Mouse (Mus musculus) forebrain, embryonic 15.5 days (tissue): Measurements from ENCODE around the gene Rab21. TPM values are rescaled to one million over a fixed set of nuclear protein-coding genes. Genes with fewer than 3 reads are reported as not detected.
A peak's percentile ranks its signal among the peaks of the same experiment; 100 is the strongest.

ENCODE experiments used
- ATAC-seq: fragments of 200-750 bp; cut with Nextera tagmentation; replicated peaks from 2 replicates; pipeline ENCODE4 v1.8.0; 2017; ENCODE audit warnings: mild to moderate bottlenecking, moderate TSS enrichment, moderate library complexity
- H3K27ac ChIP-seq: fragments of 300-500 bp; sonication (generic); replicated peaks from 2 replicates; pipeline ENCODE4 v1.5.1; 2015; ENCODE audit warnings: mild to moderate bottlenecking, inconsistent platforms
- H3K27me3 ChIP-seq: fragments of 300-500 bp; sonication (generic); 2 replicates; pipeline ENCODE4 v1.6.1; 2015; ENCODE audit warnings: inconsistent platforms
- H3K36me3 ChIP-seq: fragments of 300-500 bp; sonication (generic); 2 replicates; pipeline ENCODE4 v1.6.1; 2015; ENCODE audit warnings: mild to moderate bottlenecking, inconsistent platforms
- H3K4me1 ChIP-seq: fragments of 300-500 bp; sonication (generic); 2 replicates; pipeline ENCODE4 v1.6.1; 2015; ENCODE audit warnings: inconsistent platforms
- H3K4me2 ChIP-seq: fragments of 300-500 bp; sonication (generic); replicated peaks from 2 replicates; pipeline ENCODE4 v1.6.1; 2015; ENCODE audit warnings: mild to moderate bottlenecking, inconsistent platforms
- H3K4me3 ChIP-seq: fragments of 300-500 bp; sonication (generic); 2 replicates; pipeline ENCODE4 v1.5.1; 2015; ENCODE audit warnings: mild to moderate bottlenecking, inconsistent platforms
- H3K9ac ChIP-seq: fragments of 300-500 bp; sonication (generic); replicated peaks from 2 replicates; pipeline ENCODE4 v1.6.1; 2015; ENCODE audit warnings: mild to moderate bottlenecking, inconsistent platforms
- H3K9me3 ChIP-seq: fragments of 300-500 bp; sonication (generic); 2 replicates; pipeline ENCODE4 v1.6.1; 2016; ENCODE audit warnings: inconsistent platforms
- WGBS: fragments of 180-500 bp; shearing (Covaris S2); methylation state at CpG from one replicate; pipeline ENCODE4 v1.1.7; 2015; ENCODE audit warnings: mixed read lengths; 5-methylcytosine and 5-hydroxymethylcytosine counted together
- polyA plus RNA-seq: library from polyadenylated mRNA; unstranded; fragments of >200 nt; fragmentation: Nextera tagmentation; extraction: Ambion mirVana; gene quantifications from 2 replicates; pipeline ENCODE4 v1.2.1, GENCODE M21; 2015

Rab21 gene
- polyA plus RNA-seq, 1 experiment from 2014 or later: 5.6 TPM

- H3K9me3 ChIP-seq: no peaks in the 10 kb centered on the region
- H3K36me3 ChIP-seq: no peaks in the 10 kb centered on the region
- H3K27me3 ChIP-seq: no peaks in the 10 kb centered on the region
- no peak overlapping the region for H3K4me2 ChIP-seq
- H3K27ac ChIP-seq: no peak overlapping the region
- no peaks in the 10 kb centered on the region for H3K4me1 ChIP-seq
- 79% methylated on average over 5 of the region's 5 CpGs for WGBS
- no peak for ATAC-seq
- H3K9ac ChIP-seq: no peak overlapping the region
- no peak overlapping the region for H3K4me3 ChIP-seq
These were observed 52.4 kb downstream of the Rab21 start for GRCm38 (mm10) chr10:115262926-115263562.

- Histone ChIP-seq H3K9me3 (no peaks in the 10 kb centered on the region), H3K9ac (no peak overlapping the region), H3K4me1 (no peaks in the 10 kb centered on the region), H3K4me3 (no peak overlapping the region), H3K36me3 (no peaks in the 10 kb centered on the region), H3K27ac (no peak overlapping the region), H3K4me2 (no peak overlapping the region), H3K27me3 (no peaks in the 10 kb centered on the region)
- no peak for ATAC-seq
- WGBS: 93% methylated on average over 2 of the region's 2 CpGs
These were observed 53.1 kb downstream of the Rab21 start for GRCm38 (mm10) chr10:115262261-115262660.

- no peak for ATAC-seq
- H3K9me3 ChIP-seq: no peaks in the 10 kb centered on the region
- 88% methylated on average over 3 of the region's 3 CpGs for WGBS
- H3K9ac ChIP-seq: no peak overlapping the region
- no peak overlapping the region for H3K4me2 ChIP-seq
- H3K27me3 ChIP-seq: no peaks in the 10 kb centered on the region
- no peak overlapping the region for H3K4me3 ChIP-seq
- no peaks in the 10 kb centered on the region for H3K4me1 ChIP-seq
- no peak overlapping the region for H3K27ac ChIP-seq
- no peaks in the 10 kb centered on the region for H3K36me3 ChIP-seq
These were observed 54.0 kb downstream of the Rab21 start for GRCm38 (mm10) chr10:115261428-115261827.

GRCm38 (mm10) chr10:115256162-115256561 is 59.2 kb downstream of the Rab21 start:
- WGBS: 86% methylated on average over 5 of the region's 5 CpGs
- H3K27me3 ChIP-seq: no peaks in the 10 kb centered on the region
- H3K4me1 ChIP-seq: peaks cover 7% of the 10 kb centered on the region
- H3K36me3 ChIP-seq: no peaks in the 10 kb centered on the region
- no peaks in the 10 kb centered on the region for H3K9me3 ChIP-seq
- no peak overlapping the region for H3K27ac ChIP-seq
- H3K4me3 ChIP-seq: no peak overlapping the region
- ATAC-seq: no peak
- H3K4me2 ChIP-seq: no peak overlapping the region
- no peak overlapping the region for H3K9ac ChIP-seq

DNA sequence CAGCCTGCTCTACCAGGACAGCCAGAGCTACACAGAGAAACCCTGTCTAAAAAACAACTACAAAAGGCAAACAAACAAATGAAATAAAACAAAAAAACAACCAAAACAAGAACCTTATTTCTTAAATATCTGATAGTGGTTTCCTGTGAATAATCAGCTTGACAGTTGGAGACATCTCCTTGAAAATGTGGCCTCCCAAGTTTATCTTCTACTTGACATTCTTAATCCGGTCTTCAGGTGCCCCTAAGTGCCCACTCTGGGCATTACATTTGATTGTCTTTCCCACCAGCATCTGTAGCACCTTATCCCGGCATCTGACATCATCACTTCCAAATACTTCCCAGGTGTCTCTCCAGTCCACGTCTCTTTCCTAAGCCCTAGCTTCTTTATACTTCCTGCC is 61.9 kb downstream of the Rab21 start:
- 88% methylated on average over 3 of the region's 3 CpGs for WGBS
- H3K4me1 ChIP-seq: peaks cover 16% of the 10 kb centered on the region
- no peaks in the 10 kb centered on the region for H3K27me3 ChIP-seq
- no peak overlapping the region for H3K4me3 ChIP-seq
- H3K36me3 ChIP-seq: no peaks in the 10 kb centered on the region
- ATAC-seq: no peak
- H3K9ac ChIP-seq: no peak overlapping the region
- no peak overlapping the region for H3K4me2 ChIP-seq
- no peaks in the 10 kb centered on the region for H3K9me3 ChIP-seq
- H3K27ac ChIP-seq: no peak overlapping the region

GRCm38 (mm10) chr10:115252321-115252757 is 63.1 kb downstream of the Rab21 start:
- no peak for ATAC-seq
- WGBS: 18% methylated on average over 10 of the region's 10 CpGs
- H3K9ac ChIP-seq: peak overlapping the region; percentile 18

DNA sequence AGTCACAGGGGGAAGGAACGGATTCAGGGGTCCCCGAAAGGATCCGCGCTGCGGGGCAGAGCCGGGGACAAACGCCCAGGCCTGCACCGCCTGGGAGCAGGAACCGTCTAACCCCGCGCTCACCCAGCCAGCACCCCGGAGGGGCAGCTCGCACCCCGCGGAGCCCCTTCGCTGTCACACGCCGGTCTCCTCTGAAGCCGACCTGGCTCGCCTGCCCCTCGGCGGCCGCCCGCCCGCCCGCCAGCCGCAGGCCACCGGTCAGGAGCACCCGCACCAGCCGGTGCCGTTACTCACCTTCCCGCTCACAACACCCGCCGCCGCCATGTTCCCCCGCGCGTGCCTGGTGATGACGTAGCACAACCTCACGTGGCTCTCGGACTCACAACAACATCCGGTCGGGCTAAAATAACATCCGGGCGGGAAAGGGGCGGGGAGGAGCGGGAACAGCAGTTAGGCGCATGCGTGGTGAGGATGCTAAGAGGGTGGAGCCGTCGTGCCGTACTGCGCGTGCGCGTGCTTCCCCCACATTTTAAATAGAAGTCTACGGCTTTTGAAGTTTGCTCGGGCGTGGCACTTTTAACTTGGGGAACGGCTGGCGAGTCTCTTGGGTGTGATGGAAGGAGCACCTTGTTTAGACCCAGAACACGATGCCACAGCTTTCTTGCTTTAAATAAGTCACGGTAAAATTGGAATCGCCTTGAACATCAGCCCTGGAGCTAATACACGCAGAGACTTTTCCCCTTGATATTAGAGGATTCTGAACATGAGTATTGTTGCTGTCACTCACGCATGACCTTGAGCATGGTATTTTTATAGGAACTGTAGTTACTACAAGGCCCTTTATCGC is 64.1 kb downstream of the Rab21 start, which contains the start of gene Tbc1d15:
Gene Tbc1d15, minus strand, starts transcription at position 380 of the 847 bp plus-strand sequence.
- peak; percentile 99 for ATAC-seq
- under 1% methylated on average over 66 of the region's 67 CpGs for WGBS
- H3K27ac ChIP-seq: 0 out of 2 replicates have a peak within 1 kb of the TSS, but pooled peaks have one; percentile 21

More at GRCm38 (mm10) chr10:115252321-115252757, 63.1 kb downstream of the Rab21 start:
- H3K4me1 ChIP-seq: peaks cover 20% of the 10 kb centered on the region
- no peaks in the 10 kb centered on the region for H3K27me3 ChIP-seq
- no peak overlapping the region for H3K27ac ChIP-seq
- peak overlapping the region; percentile 92 for H3K4me3 ChIP-seq
- H3K36me3 ChIP-seq: no peaks in the 10 kb centered on the region
- H3K4me2 ChIP-seq: peak overlapping the region; percentile 61
- H3K9me3 ChIP-seq: no peaks in the 10 kb centered on the region

DNA sequence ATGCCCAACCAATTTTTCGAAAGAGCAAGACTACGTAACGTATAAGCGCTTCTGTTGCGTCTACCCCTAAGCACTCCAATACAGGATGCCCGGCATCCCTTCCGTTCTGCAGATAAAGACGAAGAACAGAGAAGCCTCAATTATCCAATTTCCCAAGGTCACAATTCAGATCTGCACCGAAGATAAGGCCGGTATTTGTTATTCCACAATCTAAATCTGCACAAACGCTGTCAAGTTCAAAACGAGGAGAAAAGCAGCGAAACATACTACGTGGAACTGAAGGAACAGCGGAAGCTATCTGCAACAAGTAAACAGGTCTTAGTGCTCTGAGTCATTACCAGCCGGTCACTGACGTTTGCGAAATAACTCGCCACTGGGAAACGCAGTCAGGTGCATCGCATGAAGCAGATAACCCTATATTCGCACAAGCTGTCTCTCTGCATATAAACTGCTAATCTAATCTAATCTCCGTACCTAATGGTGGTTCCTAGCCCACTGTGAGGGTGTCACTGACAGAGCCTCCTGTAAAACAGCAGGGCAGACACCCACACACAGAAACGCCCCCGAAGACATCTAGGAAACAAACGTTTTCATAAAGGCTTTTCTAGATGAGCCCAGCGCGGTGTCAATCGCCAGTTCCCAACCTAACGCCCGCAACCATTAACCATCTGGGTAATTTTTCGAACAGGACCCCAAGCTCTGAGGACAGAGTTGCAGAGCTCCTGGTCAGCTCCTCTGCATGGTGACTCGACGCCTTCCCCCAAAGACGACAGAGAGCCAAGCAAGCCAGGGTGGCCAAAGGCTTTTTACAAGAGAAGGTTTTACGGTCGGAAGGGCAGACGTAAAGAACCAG is 64.9 kb downstream of the Rab21 start:
- Histone ChIP-seq H3K4me3 (peak overlapping the region; percentile 92), H3K9ac (peak overlapping the region; percentile 84), H3K27ac (0 out of 2 replicates have a peak overlapping the region, but pooled peaks have one; percentile 21), H3K27me3 (no peaks in the 10 kb centered on the region), H3K4me2 (peak overlapping the region; percentile 61), H3K36me3 (no peaks in the 10 kb centered on the region), H3K4me1 (peaks cover 20% of the 10 kb centered on the region), H3K9me3 (no peaks in the 10 kb centered on the region)
- WGBS: 33% methylated on average over 38 of the region's 38 CpGs
- no peak for ATAC-seq

More for the DNA sequence above, 64.1 kb downstream of the Rab21 start, which contains the start of gene Tbc1d15:
- Histone ChIP-seq H3K4me2 (peak within 1 kb of the TSS; percentile 61), H3K9ac (peak within 1 kb of the TSS; percentile 84), H3K4me3 (peak within 1 kb of the TSS; percentile 92), H3K9me3 (no peaks in the 10 kb centered on the region), H3K27me3 (no peaks in the 10 kb centered on the region), H3K4me1 (peaks cover 20% of the 10 kb centered on the region), H3K36me3 (no peaks in the 10 kb centered on the region)

- H3K36me3 ChIP-seq: no peaks in the 10 kb centered on the region
- ATAC-seq: no peak
- no peak overlapping the region for H3K4me2 ChIP-seq
- no peaks in the 10 kb centered on the region for H3K27me3 ChIP-seq
- H3K27ac ChIP-seq: no peak overlapping the region
- peaks cover 20% of the 10 kb centered on the region for H3K4me1 ChIP-seq
- no peak overlapping the region for H3K9ac ChIP-seq
- no peaks in the 10 kb centered on the region for H3K9me3 ChIP-seq
- no peak overlapping the region for H3K4me3 ChIP-seq
- WGBS: 37% methylated on average over 7 of the region's 7 CpGs
These were observed 67.4 kb downstream of the Rab21 start for GRCm38 (mm10) chr10:115248041-115248440.

DNA sequence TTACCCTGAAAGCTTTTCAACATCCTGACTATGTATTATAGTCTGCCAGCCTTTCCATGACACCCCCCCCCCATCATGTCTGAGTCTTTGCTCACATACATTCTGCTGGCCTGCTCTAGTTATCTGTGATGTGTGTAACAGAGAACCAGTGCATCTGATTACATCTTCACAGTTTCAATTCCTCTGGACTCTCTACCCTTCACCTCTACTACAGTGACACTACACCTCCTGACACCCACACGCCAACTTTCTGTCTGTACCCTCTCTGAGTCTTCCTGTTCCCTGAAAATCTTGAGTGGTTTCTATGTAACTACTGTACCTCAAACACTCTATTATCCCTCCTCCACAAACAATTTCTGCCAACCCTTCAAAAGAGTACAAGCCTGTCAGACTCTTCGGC is 69.9 kb downstream of the Rab21 start:
- 89% methylated on average over 2 of the region's 2 CpGs for WGBS
- no peak overlapping the region for H3K4me3 ChIP-seq
- H3K4me2 ChIP-seq: no peak overlapping the region
- H3K9ac ChIP-seq: no peak overlapping the region
- H3K4me1 ChIP-seq: peaks cover 12% of the 10 kb centered on the region
- H3K27ac ChIP-seq: no peak overlapping the region
- no peak for ATAC-seq
- no peaks in the 10 kb centered on the region for H3K9me3 ChIP-seq
- no peaks in the 10 kb centered on the region for H3K36me3 ChIP-seq
- H3K27me3 ChIP-seq: no peaks in the 10 kb centered on the region

- Histone ChIP-seq H3K4me3 (no peak overlapping the region), H3K9ac (no peak overlapping the region), H3K36me3 (peaks cover 30% of the 10 kb centered on the region), H3K27ac (no peak overlapping the region), H3K27me3 (no peaks in the 10 kb centered on the region), H3K4me2 (no peak overlapping the region), H3K4me1 (no peaks in the 10 kb centered on the region), H3K9me3 (no peaks in the 10 kb centered on the region)
- no peak for ATAC-seq
- WGBS: 87% methylated on average over 8 of the region's 8 CpGs
These were observed 74.3 kb downstream of the Rab21 start for GRCm38 (mm10) chr10:115241082-115241595.
